ENCODE assay signal across 28 mouse cellular contexts in the genomic region with DNA sequence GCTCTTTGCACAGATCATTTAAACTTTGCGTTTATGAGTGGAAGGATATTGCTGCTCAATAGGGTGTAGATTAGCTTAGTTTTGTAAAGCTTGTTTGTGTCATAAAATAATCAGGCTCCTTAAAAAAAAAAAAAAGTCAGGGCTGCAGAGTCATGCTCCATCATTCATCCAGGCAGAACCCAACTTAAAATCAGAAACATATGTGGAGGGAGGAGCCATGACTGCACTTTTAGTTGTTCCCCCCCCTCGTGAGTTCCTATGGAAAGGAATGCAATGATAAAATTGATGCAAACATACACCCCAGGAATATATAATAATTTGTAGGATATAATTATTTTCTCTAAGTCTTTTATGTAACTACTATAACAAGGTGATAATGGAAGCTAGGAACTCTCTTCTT. TPM values are rescaled to one million over a fixed set of nuclear protein-coding genes. Genes with fewer than 3 reads are reported as not detected.
A peak's percentile ranks its signal among the peaks of the same experiment; 100 is the strongest.
DNase-seq lines count a peak whose midpoint lies in the region; ATAC-seq and TF ChIP-seq lines count a peak whose summit lies in the region.
"Had no signal": no experiment of that assay in that cellular context is flagged by ENCODE, and none has a peak within 500 bp of the region (broad histone marks: within the 10 kb centered on the region; RNA-seq: fewer than 3 reads in every experiment).

No protein-coding gene starts in this region.

- H3K27me3 ChIP-seq in embryonic facial prominence, embryonic 14.5 days (replicated peaks; ENCODE audit: control insufficient read depth, insufficient read depth, low read length) = no peaks in the 10 kb centered on the region
- H3K27me3 ChIP-seq in limb, embryonic 14.5 days (ENCODE audit: control insufficient read depth, insufficient read depth, low read length) = no peaks in the 10 kb centered on the region
- H3K27me3 ChIP-seq: embryonic facial prominence, embryonic 15.5 days; forebrain, embryonic 15.5 days; hindbrain, embryonic 12.5 days; limb, embryonic 12.5 days; liver, embryonic 12.5 days; megakaryocyte, embryonic 14.5 days; midbrain, embryonic 12.5 days; neural tube, embryonic 13.5 days; Patski had no signal

- H3K9me3 ChIP-seq in embryonic facial prominence, embryonic 14.5 days (ENCODE audit: control insufficient read depth, low read length) = no peaks in the 10 kb centered on the region
- no peaks in the 10 kb centered on the region for H3K9me3 ChIP-seq in limb, embryonic 14.5 days (ENCODE audit: control insufficient read depth, low read length)
- H3K9me3 ChIP-seq: embryonic facial prominence, embryonic 15.5 days; forebrain, embryonic 15.5 days; hindbrain, embryonic 12.5 days; limb, embryonic 12.5 days; liver, embryonic 12.5 days; midbrain, embryonic 12.5 days; neural tube, embryonic 13.5 days had no signal

- no peak for ATAC-seq in embryonic facial prominence, embryonic 14.5 days (ENCODE audit: low read depth)
- 0 out of 2 replicates have a peak, but pooled peaks have one; percentile 12 for ATAC-seq in limb, embryonic 14.5 days (ENCODE audit: low FRiP score, low read depth)
- ATAC-seq: forebrain, embryonic 15.5 days; intestine, postnatal 0 days; liver, embryonic 12.5 days; liver, postnatal 0 days; lung, postnatal 0 days; Patski had no signal

- no peak overlapping the region for H3K9ac ChIP-seq in embryonic facial prominence, embryonic 14.5 days (ENCODE audit: low read depth, low read length)
- H3K9ac ChIP-seq in limb, embryonic 14.5 days (ENCODE audit: low read depth, low read length, severe bottlenecking) = no peak overlapping the region; the same call in 1 of the 2 replicates
- H3K9ac ChIP-seq: embryonic facial prominence, embryonic 15.5 days; forebrain, embryonic 15.5 days; hindbrain, embryonic 12.5 days; limb, embryonic 12.5 days; liver, embryonic 12.5 days; liver, postnatal 0 days; midbrain, embryonic 12.5 days; neural tube, embryonic 13.5 days had no signal

- TF ChIP-seq POLR2A in limb, embryonic 14.5 days (IDR thresholded peaks at IDR 0.05; ENCODE audit: borderline replicate concordance, extremely low read depth, insufficient read depth, insufficient read length) = no peak
- no peak for TF ChIP-seq POLR2A in lung, adult 2 months (IDR thresholded peaks at IDR 0.05; ENCODE audit: borderline replicate concordance, extremely low read depth, low read depth, low read length)

- no peak overlapping the region for H3K4me2 ChIP-seq in embryonic facial prominence, embryonic 14.5 days (ENCODE audit: low read depth, low read length)
- H3K4me2 ChIP-seq in limb, embryonic 14.5 days (replicated peaks; ENCODE audit: low read depth, low read length, severe bottlenecking) = no peak overlapping the region
- H3K4me2 ChIP-seq: embryonic facial prominence, embryonic 15.5 days; forebrain, embryonic 15.5 days; hindbrain, embryonic 12.5 days; limb, embryonic 12.5 days; liver, embryonic 12.5 days; midbrain, embryonic 12.5 days; neural tube, embryonic 13.5 days had no signal

- H3K36me3 ChIP-seq in embryonic facial prominence, embryonic 14.5 days (ENCODE audit: control insufficient read depth, insufficient read depth, low read length) = no peaks in the 10 kb centered on the region
- H3K36me3 ChIP-seq in limb, embryonic 14.5 days (ENCODE audit: control insufficient read depth, insufficient read depth, low read length) = no peaks in the 10 kb centered on the region
- H3K36me3 ChIP-seq: embryonic facial prominence, embryonic 15.5 days; forebrain, embryonic 15.5 days; G1E; hindbrain, embryonic 12.5 days; limb, embryonic 12.5 days; liver, embryonic 12.5 days; midbrain, embryonic 12.5 days; neural tube, embryonic 13.5 days had no signal

- 22% methylated on average over 2 of the region's 2 CpGs for WGBS in embryonic facial prominence, embryonic 14.5 days
- 17% methylated on average over 2 of the region's 2 CpGs for WGBS in limb, embryonic 14.5 days
- 70% methylated on average over 2 of the region's 2 CpGs for WGBS in lung, adult 2 months

- no peak overlapping the region for H3K27ac ChIP-seq in embryonic facial prominence, embryonic 14.5 days (replicated peaks; ENCODE audit: low read depth, low read length)
- H3K27ac ChIP-seq in limb, embryonic 14.5 days (replicated peaks; ENCODE audit: low read depth, low read length) = no peak overlapping the region
- H3K27ac ChIP-seq: embryonic facial prominence, embryonic 15.5 days; forebrain, embryonic 15.5 days; hindbrain, embryonic 12.5 days; layer of hippocampus, adult 2 months; limb, embryonic 12.5 days; liver, embryonic 12.5 days; midbrain, embryonic 12.5 days; neural tube, embryonic 13.5 days had no signal

- DNase-seq in embryo, embryonic 10 days (ENCODE audit: low spot score) = peak; percentile 23
- no peak for DNase-seq in embryo, embryonic 9.5 days (ENCODE audit: extremely low spot score)
- peak; percentile 46 for DNase-seq in embryo, embryonic 10.5 days (ENCODE audit: low spot score)
- DNase-seq in embryonic facial prominence, embryonic 14.5 days (ENCODE audit: low spot score) = peak; percentile 56
- DNase-seq in limb, embryonic 14.5 days (ENCODE audit: low spot score) = no peak
- no peak for DNase-seq in lung, adult 2 months
- DNase-seq in left cerebral cortex, adult 11 months (ENCODE audit: low spot score) = no peak
- no peak for DNase-seq in kidney, adult 11 months
- DNase-seq: adrenal gland, postnatal 14 days; cerebellum, adult 11-12 months; cerebellum, adult 9-11 months; liver, postnatal 0 days; lung, postnatal 4 days; thymus, adult 2 months; thymus, postnatal 36 days had no signal

- H3K4me3 ChIP-seq in embryonic facial prominence, embryonic 14.5 days (ENCODE audit: low read depth, low read length) = no peak overlapping the region
- no peak overlapping the region for H3K4me3 ChIP-seq in limb, embryonic 14.5 days (replicated peaks; ENCODE audit: low read length)
- no peak overlapping the region for H3K4me3 ChIP-seq in lung, adult 2 months (replicated peaks; ENCODE audit: extremely low read depth, low read depth, low read length)
- H3K4me3 ChIP-seq: embryonic facial prominence, embryonic 15.5 days; forebrain, embryonic 15.5 days; hindbrain, embryonic 12.5 days; layer of hippocampus, adult 2 months; limb, embryonic 12.5 days; liver, embryonic 12.5 days; megakaryocyte, embryonic 14.5 days; midbrain, embryonic 12.5 days; neural tube, embryonic 13.5 days had no signal

- no peak for TF ChIP-seq CTCF in lung, adult 2 months (IDR thresholded peaks at IDR 0.05; ENCODE audit: insufficient read depth, low read length)

- peaks cover 5% of the 10 kb centered on the region; the same call in 1 of the 2 replicates for H3K4me1 ChIP-seq in embryonic facial prominence, embryonic 14.5 days (ENCODE audit: control insufficient read depth, insufficient read depth, low read length)
- peaks cover 8% of the 10 kb centered on the region for H3K4me1 ChIP-seq in limb, embryonic 14.5 days (ENCODE audit: control insufficient read depth, insufficient read depth, low read length)
- no peaks in the 10 kb centered on the region for H3K4me1 ChIP-seq in lung, adult 2 months (ENCODE audit: control insufficient read depth, insufficient read depth, low read length)
- H3K4me1 ChIP-seq: hindbrain, embryonic 12.5 days; liver, embryonic 12.5 days; megakaryocyte, embryonic 14.5 days; midbrain, embryonic 12.5 days; neural tube, embryonic 13.5 days had no signal

RNA-seq across cellular contexts. Expression of gene Lyplal1, which starts 46.5 kb away (rescaled TPM):
- 17.6 and 19.2 TPM in 2 replicates for polyA plus RNA-seq in embryonic facial prominence, embryonic 14.5 days (2014; fragmentation: Nextera tagmentation; extraction: Ambion mirVana)
- 13.3 and 14.0 TPM in 2 replicates for polyA plus RNA-seq in limb, embryonic 14.5 days (2012; rRNA removed)
- polyA plus RNA-seq in limb, embryonic 14.5 days (2014; fragmentation: Nextera tagmentation; extraction: Ambion mirVana) = 15.5 and 18.0 TPM in 2 replicates
- polyA plus RNA-seq in lung, adult 2 months (2012; rRNA removed) = 4.3 and 6.7 TPM in 2 replicates
- polyA plus RNA-seq: G1E had no signal

Comparison
In these comparisons a context has a peak if more than half of its experiments do, and no peak if none do; other contexts are left out.
1. DNase-seq: peak in embryo, embryonic 10 days (single experiment), embryo, embryonic 10.5 days (single experiment) and embryonic facial prominence, embryonic 14.5 days (single experiment); none in embryo, embryonic 9.5 days (single experiment), limb, embryonic 14.5 days (single experiment), lung, adult 2 months (single experiment), left cerebral cortex, adult 11 months (single experiment) and kidney, adult 11 months (single experiment).